Mouse (Mus musculus) heart, embryonic 11.5 days (tissue): Measurements from ENCODE around the gene Sp4. TPM values are rescaled to one million over a fixed set of nuclear protein-coding genes. Genes with fewer than 3 reads are reported as not detected.

Source experiments
- ATAC-seq: fragments of 200-750 bp; cut with Nextera tagmentation; replicated peaks from 2 replicates; pipeline ENCODE4 v1.8.0; 2017; ENCODE audit warnings: moderate library complexity; ENCODE audit not compliant: insufficient number of reproducible peaks, low FRiP score, low TSS enrichment
- H3K27ac ChIP-seq: fragments of 300-500 bp; sonication (generic); 2 replicates; pipeline ENCODE4 v1.5.1; 2014; ENCODE audit warnings: mild to moderate bottlenecking, low read depth, low read length
- H3K27me3 ChIP-seq: fragments of 300-500 bp; sonication (generic); 2 replicates; pipeline ENCODE4 v1.6.1; 2014; ENCODE audit warnings: mild to moderate bottlenecking, low read length, mixed read lengths; ENCODE audit not compliant: control insufficient read depth, insufficient read depth
- H3K36me3 ChIP-seq: fragments of 300-500 bp; sonication (generic); 2 replicates; pipeline ENCODE4 v1.6.1; 2014; ENCODE audit warnings: mild to moderate bottlenecking, low read length, moderate library complexity, mixed read lengths; ENCODE audit not compliant: control insufficient read depth, insufficient read depth
- H3K4me1 ChIP-seq: fragments of 300-500 bp; sonication (generic); 2 replicates; pipeline ENCODE4 v1.6.1; 2014; ENCODE audit warnings: low read length; ENCODE audit not compliant: control insufficient read depth, insufficient read depth
- H3K4me2 ChIP-seq: fragments of 300-500 bp; sonication (generic); 2 replicates; pipeline ENCODE4 v1.6.1; 2014; ENCODE audit warnings: mild to moderate bottlenecking, moderate library complexity
- H3K4me3 ChIP-seq: fragments of 300-500 bp; sonication (generic); 2 replicates; pipeline ENCODE4 v1.5.1; 2014; ENCODE audit warnings: low read depth, low read length
- H3K9ac ChIP-seq: fragments of 300-500 bp; sonication (generic); 2 replicates; pipeline ENCODE4 v1.6.1; 2014; ENCODE audit warnings: mild to moderate bottlenecking, low read depth, low read length, moderate library complexity
- H3K9me3 ChIP-seq: fragments of 300-500 bp; sonication (generic); replicated peaks from 2 replicates; pipeline ENCODE4 v1.6.1; 2016; ENCODE audit warnings: low read length; ENCODE audit not compliant: control insufficient read depth
- WGBS: fragments of 180-500 bp; shearing (Covaris S2); extraction: QIAGEN DNeasy Blood & Tissue Kit; methylation state at CpG from one replicate; pipeline ENCODE4 v1.1.7; 2014; ENCODE audit not compliant: insufficient replicate concordance; 5-methylcytosine and 5-hydroxymethylcytosine counted together
- polyA plus RNA-seq: library from polyadenylated mRNA; unstranded; fragments of >200 nt; fragmentation: Nextera tagmentation; extraction: Ambion mirVana; gene quantifications from 2 replicates; pipeline ENCODE4 v1.2.1, GENCODE M21; 2014

Sp4 gene
- polyA plus RNA-seq, 1 experiment from 2014 or later: 9.4 TPM

- H3K4me3 ChIP-seq: no peak overlapping the region
- 92% methylated on average over 2 of the region's 2 CpGs for WGBS
- no peak overlapping the region for H3K4me2 ChIP-seq
- no peaks in the 10 kb centered on the region for H3K27me3 ChIP-seq
- 0 out of 2 replicates have a peak, but pooled peaks cover 4% of the 10 kb centered on the region for H3K4me1 ChIP-seq
- H3K9me3 ChIP-seq: no peaks in the 10 kb centered on the region
- H3K27ac ChIP-seq: no peak overlapping the region
- no peak overlapping the region for H3K9ac ChIP-seq
- ATAC-seq: no peak
- H3K36me3 ChIP-seq: no peaks in the 10 kb centered on the region
These were observed 5.0 kb downstream of the Sp4 start for GRCm38 (mm10) chr12:118296236-118296635.

- ATAC-seq: no peak
- no peaks in the 10 kb centered on the region for H3K27me3 ChIP-seq
- no peak overlapping the region for H3K27ac ChIP-seq
- no peak overlapping the region for H3K4me2 ChIP-seq
- no peaks in the 10 kb centered on the region for H3K36me3 ChIP-seq
- 0 out of 2 replicates have a peak, but pooled peaks cover 4% of the 10 kb centered on the region for H3K4me1 ChIP-seq
- H3K9me3 ChIP-seq: no peaks in the 10 kb centered on the region
- no peak overlapping the region for H3K9ac ChIP-seq
- WGBS: 91% methylated on average over 1 of the region's 1 CpGs
- no peak overlapping the region for H3K4me3 ChIP-seq
These were observed 5.4 kb downstream of the Sp4 start for GRCm38 (mm10) chr12:118295793-118296192.

- Histone ChIP-seq H3K9me3 (no peaks in the 10 kb centered on the region), H3K4me2 (no peak overlapping the region), H3K9ac (no peak overlapping the region), H3K4me3 (no peak overlapping the region), H3K36me3 (no peaks in the 10 kb centered on the region), H3K27ac (no peak overlapping the region), H3K4me1 (no peaks in the 10 kb centered on the region), H3K27me3 (no peaks in the 10 kb centered on the region)
- WGBS: 63% methylated on average over 1 of the region's 1 CpGs
- no peak for ATAC-seq
These were observed 12.3 kb downstream of the Sp4 start for GRCm38 (mm10) chr12:118288947-118289346.

GRCm38 (mm10) chr12:118285099-118285498 is 16.1 kb downstream of the Sp4 start:
- ATAC-seq: no peak
- Histone ChIP-seq H3K9me3 (no peaks in the 10 kb centered on the region), H3K4me3 (no peak overlapping the region), H3K4me1 (no peaks in the 10 kb centered on the region), H3K9ac (no peak overlapping the region), H3K4me2 (no peak overlapping the region), H3K36me3 (no peaks in the 10 kb centered on the region), H3K27me3 (no peaks in the 10 kb centered on the region), H3K27ac (no peak overlapping the region)
- 72% methylated on average over 6 of the region's 6 CpGs for WGBS

DNA sequence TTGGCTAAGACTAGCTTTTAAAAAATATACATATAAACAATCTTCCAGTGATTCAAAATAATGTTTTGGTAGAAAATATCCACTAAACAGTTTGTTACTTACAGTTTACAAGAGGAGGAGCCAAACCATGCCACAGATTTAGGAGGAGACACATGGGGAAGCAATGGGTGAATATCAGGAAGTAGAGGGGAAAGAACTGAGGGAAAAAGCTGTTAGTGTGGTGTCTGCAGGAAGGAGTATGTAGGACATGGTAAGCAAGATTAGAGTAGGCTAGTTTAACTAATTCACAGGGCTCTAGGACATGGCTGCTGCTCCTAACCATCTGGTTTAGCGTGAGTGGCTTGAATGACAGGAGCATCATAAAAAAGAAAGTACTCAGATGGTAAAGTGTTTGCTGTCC is 19.3 kb downstream of the Sp4 start:
- H3K36me3 ChIP-seq: no peaks in the 10 kb centered on the region
- no peaks in the 10 kb centered on the region for H3K9me3 ChIP-seq
- ATAC-seq: no peak
- H3K9ac ChIP-seq: no peak overlapping the region
- WGBS: 68% methylated on average over 1 of the region's 1 CpGs
- no peaks in the 10 kb centered on the region for H3K4me1 ChIP-seq
- no peak overlapping the region for H3K4me2 ChIP-seq
- H3K27me3 ChIP-seq: no peaks in the 10 kb centered on the region
- H3K4me3 ChIP-seq: no peak overlapping the region
- no peak overlapping the region for H3K27ac ChIP-seq

- no peaks in the 10 kb centered on the region for H3K36me3 ChIP-seq
- H3K27me3 ChIP-seq: no peaks in the 10 kb centered on the region
- H3K9me3 ChIP-seq: no peaks in the 10 kb centered on the region
- no peak overlapping the region for H3K27ac ChIP-seq
- whole genome bisulfite sequencing: 90% methylated on average over 5 of the region's 5 CpGs
- H3K4me2 ChIP-seq: no peak overlapping the region
- H3K4me3 ChIP-seq: no peak overlapping the region
- no peak for ATAC-seq
- no peaks in the 10 kb centered on the region for H3K4me1 ChIP-seq
- no peak overlapping the region for H3K9ac ChIP-seq
These were observed 24.9 kb downstream of the Sp4 start for GRCm38 (mm10) chr12:118276385-118276784.

DNA sequence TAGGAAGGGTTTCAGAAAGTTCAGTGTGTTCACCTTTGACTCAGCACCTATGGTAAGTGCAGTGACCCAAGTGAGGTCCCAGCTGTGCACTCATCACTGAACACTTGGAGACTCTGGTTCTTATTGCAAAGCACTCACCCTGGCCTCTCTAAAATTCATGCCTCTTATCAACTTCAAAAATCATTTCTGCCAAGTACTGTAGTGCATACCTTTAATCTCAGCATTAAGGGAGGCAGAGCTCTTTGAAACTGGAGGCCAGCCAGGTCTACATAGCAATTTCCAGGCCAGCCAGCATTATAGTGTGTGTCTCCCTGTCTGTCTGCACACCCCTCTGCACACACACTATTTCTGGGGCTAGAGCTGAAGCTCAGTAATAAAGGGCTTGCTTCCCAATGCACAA is 36.3 kb downstream of the Sp4 start:
- no peak overlapping the region for H3K4me2 ChIP-seq
- no peak overlapping the region for H3K4me3 ChIP-seq
- ATAC-seq: no peak
- H3K27ac ChIP-seq: no peak overlapping the region
- H3K36me3 ChIP-seq: no peaks in the 10 kb centered on the region
- H3K9me3 ChIP-seq: no peaks in the 10 kb centered on the region
- H3K9ac ChIP-seq: no peak overlapping the region
- no peaks in the 10 kb centered on the region for H3K4me1 ChIP-seq
- no peaks in the 10 kb centered on the region for H3K27me3 ChIP-seq

- no peaks in the 10 kb centered on the region for H3K27me3 ChIP-seq
- H3K4me1 ChIP-seq: no peaks in the 10 kb centered on the region
- ATAC-seq: no peak
These were observed 37.4 kb downstream of the Sp4 start for GRCm38 (mm10) chr12:118263878-118264277.

GRCm38 (mm10) chr12:118255292-118255782 is 45.9 kb downstream of the Sp4 start:
- 77% methylated on average over 1 of the region's 1 CpGs for WGBS
- Histone ChIP-seq H3K36me3 (no peaks in the 10 kb centered on the region), H3K27ac (no peak overlapping the region), H3K9me3 (no peaks in the 10 kb centered on the region), H3K9ac (no peak overlapping the region), H3K4me2 (no peak overlapping the region), H3K4me1 (no peaks in the 10 kb centered on the region), H3K27me3 (no peaks in the 10 kb centered on the region), H3K4me3 (no peak overlapping the region)
- ATAC-seq: no peak

More at GRCm38 (mm10) chr12:118263878-118264277, 37.4 kb downstream of the Sp4 start:
- 15% methylated on average over 1 of the region's 1 CpGs for WGBS
- Histone ChIP-seq H3K4me2 (no peak overlapping the region), H3K27ac (no peak overlapping the region), H3K4me3 (no peak overlapping the region), H3K9me3 (no peaks in the 10 kb centered on the region), H3K9ac (no peak overlapping the region), H3K36me3 (no peaks in the 10 kb centered on the region)
